Mouse (Mus musculus): Measurements from ENCODE around the gene Slc12a3. TPM values are rescaled to one million over a fixed set of nuclear protein-coding genes. Genes with fewer than 3 reads are reported as not detected.

Slc12a3 gene
- polyA plus RNA-seq, 1 experiment from 2014 or later, result 0.10 TPM

- Histone ChIP-seq H3K9me3 (replicated peaks) (no peaks in the 10 kb centered on the region), H3K4me3 (no peak overlapping the region), H3K27me3 (replicated peaks) (no peaks in the 10 kb centered on the region), H3K36me3 (no peaks in the 10 kb centered on the region), H3K9ac (no peak overlapping the region), H3K4me1 (replicated peaks) (peaks cover 27% of the 10 kb centered on the region), H3K4me2 (0 out of 2 replicates have a peak overlapping the region, but pooled peaks have one; percentile 4), H3K27ac (ENCODE audit: poor library complexity, severe bottlenecking) (peak overlapping the region; percentile 45)
- 33% methylated on average over 6 of the region's 6 CpGs for WGBS
- peak; percentile 25; the same call in 1 of the 2 replicates for ATAC-seq (ENCODE audit: insufficient number of reproducible peaks, low FRiP score)
Measured at GRCm38 (mm10) chr8:94357220-94357619, 28.2 kb downstream of the Slc12a3 start.

GRCm38 (mm10) chr8:94358541-94358940 lies 29.5 kb downstream of the Slc12a3 start:
- H3K9me3 ChIP-seq (replicated peaks), result no peaks in the 10 kb centered on the region
- no peaks in the 10 kb centered on the region for H3K36me3 ChIP-seq
- peaks cover 39% of the 10 kb centered on the region for H3K4me1 ChIP-seq (replicated peaks)
- WGBS, result 57% methylated on average over 5 of the region's 5 CpGs
- no peak for ATAC-seq (ENCODE audit: insufficient number of reproducible peaks, low FRiP score)
- H3K27me3 ChIP-seq (replicated peaks), result no peaks in the 10 kb centered on the region
- H3K27ac ChIP-seq (ENCODE audit: poor library complexity, severe bottlenecking), result no peak overlapping the region
- no peak overlapping the region for H3K4me2 ChIP-seq
- no peak overlapping the region for H3K4me3 ChIP-seq
- no peak overlapping the region for H3K9ac ChIP-seq

- H3K27ac ChIP-seq (ENCODE audit: poor library complexity, severe bottlenecking), result no peak overlapping the region
- H3K9ac ChIP-seq, result no peak overlapping the region
- no peak overlapping the region for H3K4me2 ChIP-seq
- peaks cover 45% of the 10 kb centered on the region for H3K4me1 ChIP-seq (replicated peaks)
- WGBS, result 78% methylated on average over 6 of the region's 6 CpGs
- no peak for ATAC-seq (ENCODE audit: insufficient number of reproducible peaks, low FRiP score)
- H3K4me3 ChIP-seq, result no peak overlapping the region
- H3K27me3 ChIP-seq (replicated peaks), result no peaks in the 10 kb centered on the region
- no peaks in the 10 kb centered on the region for H3K36me3 ChIP-seq
- no peaks in the 10 kb centered on the region for H3K9me3 ChIP-seq (replicated peaks)
Measured at GRCm38 (mm10) chr8:94361774-94362431, 32.9 kb downstream of the Slc12a3 start.

- no peaks in the 10 kb centered on the region for H3K27me3 ChIP-seq (replicated peaks)
- H3K27ac ChIP-seq (ENCODE audit: poor library complexity, severe bottlenecking), result no peak overlapping the region
- 75% methylated on average over 7 of the region's 7 CpGs for WGBS
- no peak overlapping the region for H3K9ac ChIP-seq
- no peaks in the 10 kb centered on the region for H3K9me3 ChIP-seq (replicated peaks)
- H3K4me1 ChIP-seq (replicated peaks), result peaks cover 36% of the 10 kb centered on the region
- no peak overlapping the region for H3K4me3 ChIP-seq
- H3K4me2 ChIP-seq, result no peak overlapping the region
- no peak for ATAC-seq (ENCODE audit: insufficient number of reproducible peaks, low FRiP score)
- no peaks in the 10 kb centered on the region for H3K36me3 ChIP-seq
Measured at GRCm38 (mm10) chr8:94362607-94363239, 33.7 kb downstream of the Slc12a3 start.

- H3K27ac ChIP-seq (ENCODE audit: poor library complexity, severe bottlenecking), result 0 out of 2 replicates have a peak overlapping the region, but pooled peaks have one; percentile 5
- no peaks in the 10 kb centered on the region for H3K9me3 ChIP-seq (replicated peaks)
- no peaks in the 10 kb centered on the region for H3K36me3 ChIP-seq
- ATAC-seq (ENCODE audit: insufficient number of reproducible peaks, low FRiP score), result peak; percentile 62; the same call in 1 of the 2 replicates
- no peak overlapping the region for H3K4me3 ChIP-seq
- 37% methylated on average over 4 of the region's 4 CpGs for WGBS
- H3K4me2 ChIP-seq, result no peak overlapping the region
- no peak overlapping the region for H3K9ac ChIP-seq
- no peaks in the 10 kb centered on the region for H3K27me3 ChIP-seq (replicated peaks)
- peaks cover 33% of the 10 kb centered on the region for H3K4me1 ChIP-seq (replicated peaks)
Measured at GRCm38 (mm10) chr8:94363288-94363688, 34.3 kb downstream of the Slc12a3 start.

- Histone ChIP-seq H3K27me3 (replicated peaks) (no peaks in the 10 kb centered on the region), H3K9ac (no peak overlapping the region), H3K4me3 (no peak overlapping the region), H3K36me3 (no peaks in the 10 kb centered on the region), H3K4me1 (replicated peaks) (peaks cover 26% of the 10 kb centered on the region), H3K4me2 (no peak overlapping the region), H3K27ac (ENCODE audit: poor library complexity, severe bottlenecking) (peak overlapping the region; percentile 5; the same call in 1 of the 2 replicates), H3K9me3 (replicated peaks) (no peaks in the 10 kb centered on the region)
- 63% methylated on average over 2 of the region's 2 CpGs for WGBS
- ATAC-seq (ENCODE audit: insufficient number of reproducible peaks, low FRiP score), result no peak
Measured at GRCm38 (mm10) chr8:94363906-94364305, 34.9 kb downstream of the Slc12a3 start.

- 79% methylated on average over 6 of the region's 6 CpGs for WGBS
- H3K27ac ChIP-seq (ENCODE audit: poor library complexity, severe bottlenecking), result no peak overlapping the region
- ATAC-seq (ENCODE audit: insufficient number of reproducible peaks, low FRiP score), result no peak
Measured at GRCm38 (mm10) chr8:94364686-94365312, 35.8 kb downstream of the Slc12a3 start.

GRCm38 (mm10) chr8:94365410-94365981 lies 36.5 kb downstream of the Slc12a3 start:
- no peaks in the 10 kb centered on the region for H3K9me3 ChIP-seq (replicated peaks)
- H3K27ac ChIP-seq (ENCODE audit: poor library complexity, severe bottlenecking), result no peak overlapping the region
- H3K4me2 ChIP-seq, result no peak overlapping the region
- no peaks in the 10 kb centered on the region for H3K36me3 ChIP-seq
- ATAC-seq (ENCODE audit: insufficient number of reproducible peaks, low FRiP score), result no peak
- H3K27me3 ChIP-seq (replicated peaks), result no peaks in the 10 kb centered on the region
- H3K9ac ChIP-seq, result no peak overlapping the region
- peaks cover 23% of the 10 kb centered on the region for H3K4me1 ChIP-seq (replicated peaks)
- no peak overlapping the region for H3K4me3 ChIP-seq
- 78% methylated on average over 9 of the region's 9 CpGs for WGBS

More at GRCm38 (mm10) chr8:94364686-94365312, 35.8 kb downstream of the Slc12a3 start:
- Histone ChIP-seq H3K4me1 (replicated peaks) (peaks cover 23% of the 10 kb centered on the region), H3K4me3 (no peak overlapping the region), H3K36me3 (no peaks in the 10 kb centered on the region), H3K9me3 (replicated peaks) (no peaks in the 10 kb centered on the region), H3K9ac (no peak overlapping the region), H3K27me3 (replicated peaks) (no peaks in the 10 kb centered on the region), H3K4me2 (no peak overlapping the region)

- Histone ChIP-seq H3K4me2 (no peak overlapping the region), H3K4me3 (no peak overlapping the region), H3K9ac (no peak overlapping the region), H3K27ac (ENCODE audit: poor library complexity, severe bottlenecking) (no peak overlapping the region), H3K9me3 (replicated peaks) (no peaks in the 10 kb centered on the region), H3K36me3 (no peaks in the 10 kb centered on the region), H3K27me3 (replicated peaks) (no peaks in the 10 kb centered on the region), H3K4me1 (replicated peaks) (peaks cover 8% of the 10 kb centered on the region)
- ATAC-seq (ENCODE audit: insufficient number of reproducible peaks, low FRiP score), result no peak
- WGBS, result 71% methylated on average over 5 of the region's 5 CpGs
Measured at GRCm38 (mm10) chr8:94370839-94371238, 41.8 kb downstream of the Slc12a3 start.

GRCm38 (mm10) chr8:94372955-94373599 lies 44.1 kb downstream of the Slc12a3 start:
- H3K9me3 ChIP-seq (replicated peaks), result no peaks in the 10 kb centered on the region
- 70% methylated on average over 6 of the region's 6 CpGs for WGBS

More at GRCm38 (mm10) chr8:94372955-94373599, 44.1 kb downstream of the Slc12a3 start:
- H3K27ac ChIP-seq (ENCODE audit: poor library complexity, severe bottlenecking), result no peak overlapping the region
- H3K4me2 ChIP-seq, result no peak overlapping the region
- H3K4me3 ChIP-seq, result no peak overlapping the region
- peaks cover 11% of the 10 kb centered on the region for H3K4me1 ChIP-seq (replicated peaks)
- no peaks in the 10 kb centered on the region for H3K36me3 ChIP-seq
- no peak for ATAC-seq (ENCODE audit: insufficient number of reproducible peaks, low FRiP score)
- no peaks in the 10 kb centered on the region for H3K27me3 ChIP-seq (replicated peaks)
- no peak overlapping the region for H3K9ac ChIP-seq
